Mouse (Mus musculus) myocyte (in vitro differentiated cells): ENCODE measurements at regions not wholly inside any gene's neighbourhood (a gene's known extent, or its start where the extent isn't known, plus 50 kb on each side); places are given as distances from the start of the nearest gene placed in this dataset.
A peak's percentile ranks its signal among the peaks of the same experiment; 100 is the strongest.

ENCODE experiments used
- H3K27me3 ChIP-seq: one replicate; pipeline ENCODE4 v1.6.1; 2011; ENCODE audit not compliant: control insufficient read depth, insufficient read depth, insufficient read length
- H3K36me3 ChIP-seq: one replicate; pipeline ENCODE4 v1.6.1; 2011; ENCODE audit not compliant: control insufficient read depth, insufficient read depth
- H3K4me2 ChIP-seq: one replicate; pipeline ENCODE4 v1.6.1; 2011; ENCODE audit warnings: low read depth, control low read depth
- H3K4me3 ChIP-seq: one replicate; pipeline ENCODE4 v1.5.1; 2011; ENCODE audit warnings: mild to moderate bottlenecking, control low read depth, moderate library complexity
- H3K79me2 ChIP-seq: one replicate; pipeline ENCODE4 v1.6.1; 2011; ENCODE audit not compliant: control insufficient read depth, insufficient read depth
- H3ac ChIP-seq: one replicate; pipeline ENCODE4 v1.6.1; 2011; ENCODE audit not compliant: control insufficient read depth, insufficient read length
- CEBPB ChIP-seq: IDR thresholded peaks from 2 replicates; pipeline ENCODE4 v1.6.1; 2011; ENCODE audit warnings: mild to moderate bottlenecking, moderate library complexity; ENCODE audit not compliant: poor library complexity, insufficient read depth, severe bottlenecking
- E2F4 ChIP-seq: IDR thresholded peaks from one replicate; pipeline ENCODE4 v1.6.1; 2011; ENCODE audit warnings: mild to moderate bottlenecking, control low read depth, moderate library complexity; ENCODE audit not compliant: insufficient read depth
- MAX ChIP-seq: IDR thresholded peaks from one replicate; pipeline ENCODE4 v1.6.1; 2011; ENCODE audit warnings: low read depth, mild to moderate bottlenecking, control low read depth
- MYOD1 ChIP-seq, 3 experiments: IDR thresholded peaks; one replicate each; pipeline ENCODE4 v1.6.1; 2011; ENCODE audit warnings: control low read depth in 2 of 3, low read depth in 2 of 3, mild to moderate bottlenecking in 2 of 3, moderate library complexity in 1 of 3; ENCODE audit not compliant: insufficient read length in 2 of 3, control insufficient read depth in 1 of 3
- MYOG ChIP-seq, 3 experiments: IDR thresholded peaks; one replicate each; pipeline ENCODE4 v1.6.1; 2011; ENCODE audit warnings: control low read depth in 2 of 3, low read depth in 2 of 3, mild to moderate bottlenecking in 2 of 3; ENCODE audit not compliant: insufficient read length in 2 of 3, control insufficient read depth in 1 of 3, insufficient read depth in 1 of 3
- POLR2A ChIP-seq: IDR thresholded peaks from one replicate; pipeline ENCODE4 v1.6.1; 2011; ENCODE audit warnings: low read depth, mild to moderate bottlenecking, control low read depth, moderate library complexity; ENCODE audit not compliant: insufficient read length
- POLR2AphosphoS2 ChIP-seq: IDR thresholded peaks from one replicate; pipeline ENCODE4 v1.6.1; 2011; ENCODE audit warnings: low read depth, control low read depth; ENCODE audit not compliant: insufficient read length
- REST ChIP-seq: IDR thresholded peaks from one replicate; pipeline ENCODE4 v1.6.1; 2011; ENCODE audit warnings: mild to moderate bottlenecking, control low read depth, moderate library complexity; ENCODE audit not compliant: insufficient read depth, insufficient read length
- SRF ChIP-seq: IDR thresholded peaks from one replicate; pipeline ENCODE4 v1.6.1; 2011; ENCODE audit warnings: low read depth; ENCODE audit not compliant: control insufficient read depth, insufficient read length
- TCF12 ChIP-seq: IDR thresholded peaks from one replicate; pipeline ENCODE4 v1.6.1; 2011; ENCODE audit warnings: mild to moderate bottlenecking, control low read depth; ENCODE audit not compliant: poor library complexity, insufficient read depth, severe bottlenecking
- TCF3 ChIP-seq: IDR thresholded peaks from one replicate; pipeline ENCODE4 v1.6.1; 2011; ENCODE audit warnings: low read depth, control low read depth; ENCODE audit not compliant: insufficient read length
- USF1 ChIP-seq: IDR thresholded peaks from one replicate; pipeline ENCODE4 v1.6.1; 2011; ENCODE audit warnings: low read depth, mild to moderate bottlenecking, control low read depth, moderate library complexity

GRCm38 (mm10) chr8:56476158-56476557, 74.7 kb downstream of the Cep44 start:
- Histone ChIP-seq H3K4me3 (no peak overlapping the region), H3K27me3 (no peaks in the 10 kb centered on the region), H3K36me3 (no peaks in the 10 kb centered on the region), H3K79me2 (no peaks in the 10 kb centered on the region), H3ac (no peak overlapping the region), H3K4me2 (no peak overlapping the region)
- TF ChIP-seq SRF (no peak), MYOD1 (IDR thresholded peaks at IDR 0.05; ENCODE audit: control insufficient read depth in 1 of 3, insufficient read length in 2 of 3, low read depth in 2 of 3) (peak in 1 of 3 experiments; percentile 32), TCF3 (no peak), POLR2AphosphoS2 (no peak), MAX (no peak), CEBPB (no peak), USF1 (no peak)

GRCm38 (mm10) chr8:56475138-56475537, 75.7 kb downstream of the Cep44 start:
- Histone ChIP-seq H3K4me3 (no peak overlapping the region), H3K36me3 (no peaks in the 10 kb centered on the region), H3K27me3 (no peaks in the 10 kb centered on the region), H3K79me2 (no peaks in the 10 kb centered on the region), H3ac (no peak overlapping the region), H3K4me2 (no peak overlapping the region)
- no peak for TF ChIP-seq TCF3
- no peak for TF ChIP-seq MAX
- TF ChIP-seq MYOG (IDR thresholded peaks at IDR 0.05; ENCODE audit: control insufficient read depth in 1 of 3, insufficient read depth in 1 of 3, insufficient read length in 2 of 3, low read depth in 2 of 3) = no peak
- TF ChIP-seq REST = no peak
- TF ChIP-seq USF1 = no peak
- TF ChIP-seq TCF12 = no peak
- TF ChIP-seq SRF = no peak
- TF ChIP-seq POLR2AphosphoS2 = no peak
- no peak for TF ChIP-seq POLR2A
- no peak for TF ChIP-seq CEBPB
- no peak for TF ChIP-seq MYOD1 (IDR thresholded peaks at IDR 0.05; ENCODE audit: control insufficient read depth in 1 of 3, insufficient read length in 2 of 3, low read depth in 2 of 3)
- TF ChIP-seq E2F4 = no peak

GRCm38 (mm10) chr8:56474335-56474734, 76.5 kb downstream of the Cep44 start:
- no peak for TF ChIP-seq TCF12
- no peak for TF ChIP-seq TCF3
- TF ChIP-seq MYOD1 (IDR thresholded peaks at IDR 0.05; ENCODE audit: control insufficient read depth in 1 of 3, insufficient read length in 2 of 3, low read depth in 2 of 3) = no peak
- TF ChIP-seq USF1 = no peak
- TF ChIP-seq CEBPB = no peak
- TF ChIP-seq E2F4 = no peak
- TF ChIP-seq SRF = no peak

GRCm38 (mm10) chr8:56465091-56465490, 85.8 kb downstream of the Cep44 start:
- Histone ChIP-seq H3K4me2 (no peak overlapping the region), H3ac (no peak overlapping the region), H3K36me3 (no peaks in the 10 kb centered on the region), H3K4me3 (no peak overlapping the region), H3K79me2 (no peaks in the 10 kb centered on the region), H3K27me3 (no peaks in the 10 kb centered on the region)
- TF ChIP-seq CEBPB (no peak), POLR2AphosphoS2 (no peak), TCF3 (no peak), MYOD1 (IDR thresholded peaks at IDR 0.05; ENCODE audit: control insufficient read depth in 1 of 3, insufficient read length in 2 of 3, low read depth in 2 of 3) (no peak), SRF (no peak), TCF12 (no peak), E2F4 (no peak), MYOG (IDR thresholded peaks at IDR 0.05; ENCODE audit: control insufficient read depth in 1 of 3, insufficient read depth in 1 of 3, insufficient read length in 2 of 3, low read depth in 2 of 3) (no peak), REST (no peak), USF1 (no peak), MAX (no peak)

More at GRCm38 (mm10) chr8:56474335-56474734, 76.5 kb downstream of the Cep44 start:
- no peaks in the 10 kb centered on the region for H3K79me2 ChIP-seq
- no peaks in the 10 kb centered on the region for H3K36me3 ChIP-seq
- no peak overlapping the region for H3K4me3 ChIP-seq
- no peak overlapping the region for H3K4me2 ChIP-seq
- no peaks in the 10 kb centered on the region for H3K27me3 ChIP-seq
- no peak overlapping the region for H3ac ChIP-seq

- no peaks in the 10 kb centered on the region for H3K36me3 ChIP-seq
- no peak overlapping the region for H3K4me3 ChIP-seq
- H3K27me3 ChIP-seq = no peaks in the 10 kb centered on the region
- no peaks in the 10 kb centered on the region for H3K79me2 ChIP-seq
- TF ChIP-seq SRF = no peak
- no peak for TF ChIP-seq MAX
- TF ChIP-seq CEBPB = no peak
- no peak for TF ChIP-seq E2F4
- TF ChIP-seq MYOD1 (IDR thresholded peaks at IDR 0.05; ENCODE audit: control insufficient read depth in 1 of 3, insufficient read length in 2 of 3, low read depth in 2 of 3) = no peak
- TF ChIP-seq POLR2A = no peak
- TF ChIP-seq TCF3 = no peak
- no peak for TF ChIP-seq POLR2AphosphoS2
- no peak overlapping the region for H3ac ChIP-seq
- no peak overlapping the region for H3K4me2 ChIP-seq
These were observed 99.9 kb downstream of the Cep44 start for GRCm38 (mm10) chr8:56450982-56451381.
